Mouse (Mus musculus) liver, embryonic 15.5 days (tissue): ENCODE data around the gene Vezf1. TPM values are rescaled to one million over a fixed set of nuclear protein-coding genes. Genes with fewer than 3 reads are reported as not detected.
A peak's percentile ranks its signal among the peaks of the same experiment; 100 is the strongest.

ENCODE experiments used
- ATAC-seq: fragments of 200-750 bp; cut with Nextera tagmentation; 2 replicates; pipeline ENCODE4 v1.8.0; 2017; ENCODE audit warnings: moderate number of reproducible peaks, mild to moderate bottlenecking, moderate library complexity; ENCODE audit not compliant: insufficient read depth
- H3K27ac ChIP-seq: fragments of 300-500 bp; sonication (generic); replicated peaks from 2 replicates; pipeline ENCODE4 v1.5.1; 2015; ENCODE audit warnings: mild to moderate bottlenecking, inconsistent platforms
- H3K27me3 ChIP-seq: fragments of 300-500 bp; sonication (generic); 2 replicates; pipeline ENCODE4 v1.6.1; 2015; ENCODE audit warnings: mild to moderate bottlenecking, inconsistent platforms
- H3K36me3 ChIP-seq: fragments of 300-500 bp; sonication (generic); replicated peaks from 2 replicates; pipeline ENCODE4 v1.6.1; 2015; ENCODE audit warnings: moderate library complexity, mild to moderate bottlenecking, inconsistent platforms
- H3K4me1 ChIP-seq: fragments of 300-500 bp; sonication (generic); replicated peaks from 2 replicates; pipeline ENCODE4 v1.6.1; 2015; ENCODE audit warnings: inconsistent platforms
- H3K4me2 ChIP-seq: fragments of 300-500 bp; sonication (generic); 2 replicates; pipeline ENCODE4 v1.6.1; 2015; ENCODE audit warnings: moderate library complexity, mild to moderate bottlenecking, inconsistent platforms
- H3K4me3 ChIP-seq: fragments of 300-500 bp; sonication (generic); replicated peaks from 2 replicates; pipeline ENCODE4 v1.5.1; 2015; ENCODE audit warnings: mild to moderate bottlenecking, inconsistent platforms
- H3K9ac ChIP-seq: fragments of 300-500 bp; sonication (generic); 2 replicates; pipeline ENCODE4 v1.6.1; 2015; ENCODE audit warnings: moderate library complexity, mild to moderate bottlenecking, inconsistent platforms
- H3K9me3 ChIP-seq: fragments of 300-500 bp; sonication (generic); replicated peaks from 2 replicates; pipeline ENCODE4 v1.6.1; 2016; ENCODE audit warnings: inconsistent platforms
- WGBS: fragments of 180-500 bp; shearing (Covaris S2); methylation state at CpG from one replicate; pipeline ENCODE4 v1.1.7; 2015; ENCODE audit warnings: mixed read lengths; ENCODE audit not compliant: insufficient replicate concordance; 5-methylcytosine and 5-hydroxymethylcytosine counted together
- polyA plus RNA-seq: library from polyadenylated mRNA; unstranded; fragments of >200 nt; fragmentation: Nextera tagmentation; extraction: Ambion mirVana; gene quantifications from 2 replicates; pipeline ENCODE4 v1.2.1, GENCODE M21; 2015

Gene Vezf1
- polyA plus RNA-seq, 1 experiment from 2014 or later = 8.3 TPM

DNA sequence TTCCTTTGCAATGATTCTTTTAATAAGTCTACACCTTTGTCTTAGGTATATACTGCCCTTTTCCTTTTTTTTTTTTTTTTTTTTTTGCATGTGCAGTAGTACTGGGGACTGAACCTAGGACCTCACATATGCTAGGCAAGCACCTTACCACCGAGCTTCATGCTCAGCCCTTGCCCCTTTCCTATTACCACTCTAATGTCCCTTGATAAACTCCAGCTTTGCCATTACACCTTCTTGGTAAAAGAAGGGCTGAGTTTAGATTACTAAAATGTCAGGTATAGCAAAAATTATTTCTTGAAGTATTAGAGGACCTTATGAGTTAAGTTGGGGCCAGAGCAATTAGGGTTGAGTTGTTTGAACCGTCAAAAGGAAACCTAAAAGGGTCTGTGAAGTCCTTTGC is 12.3 kb upstream of the Vezf1 start:
- no peak overlapping the region for H3K4me3 ChIP-seq
- no peak for ATAC-seq
- peaks cover 42% of the 10 kb centered on the region for H3K36me3 ChIP-seq
- H3K9me3 ChIP-seq = no peaks in the 10 kb centered on the region
- 82% methylated on average over 2 of the region's 2 CpGs for WGBS
- no peak overlapping the region for H3K9ac ChIP-seq
- H3K4me2 ChIP-seq = no peak overlapping the region
- H3K27ac ChIP-seq = no peak overlapping the region
- no peaks in the 10 kb centered on the region for H3K27me3 ChIP-seq
- H3K4me1 ChIP-seq = peaks cover 16% of the 10 kb centered on the region

DNA sequence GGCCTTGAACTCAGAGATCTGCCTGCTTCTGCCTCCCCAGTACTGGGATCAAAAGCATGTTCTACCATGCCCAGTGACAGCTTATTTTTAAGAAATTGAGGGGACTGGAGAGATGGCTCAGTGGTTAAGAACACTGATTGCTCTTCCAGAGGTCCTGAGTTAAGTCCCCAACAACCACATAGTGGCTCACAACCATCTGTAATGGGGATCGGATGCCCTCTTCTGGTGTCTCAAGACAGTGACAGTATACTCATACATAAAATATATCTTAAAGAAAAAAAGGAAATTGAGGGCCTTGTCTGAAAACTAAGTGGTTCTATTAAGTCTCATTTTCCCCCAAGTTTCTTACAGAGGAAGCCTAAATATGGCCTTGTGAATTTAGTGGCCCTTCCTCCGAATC is 10.3 kb upstream of the Vezf1 start:
- Histone ChIP-seq H3K27ac (no peak overlapping the region), H3K4me1 (peaks cover 7% of the 10 kb centered on the region; the same call in 1 of the 2 replicates), H3K36me3 (peaks cover 27% of the 10 kb centered on the region), H3K27me3 (no peaks in the 10 kb centered on the region), H3K4me2 (no peak overlapping the region), H3K9ac (no peak overlapping the region), H3K9me3 (no peaks in the 10 kb centered on the region), H3K4me3 (no peak overlapping the region)
- WGBS = 69% methylated on average over 2 of the region's 2 CpGs
- no peak for ATAC-seq

DNA sequence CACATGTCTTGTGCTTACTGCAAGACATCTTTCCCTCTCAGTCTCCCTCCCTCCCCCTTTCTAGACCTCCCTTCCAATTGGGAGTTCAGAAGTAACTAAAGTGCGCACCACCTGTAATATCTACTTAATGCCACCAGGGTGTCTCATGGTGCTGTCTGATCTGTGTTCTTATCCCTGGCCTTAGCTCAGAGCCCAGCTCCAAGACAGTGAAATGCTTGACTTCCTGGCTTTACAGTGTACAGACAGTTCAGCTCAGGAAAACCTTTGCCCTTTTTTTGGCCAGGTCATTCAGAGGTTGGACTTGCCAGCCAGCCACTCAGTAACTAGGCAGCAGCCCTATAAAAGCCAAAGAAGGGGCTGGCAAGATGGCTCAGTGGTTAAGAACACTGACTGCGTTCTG is 8.9 kb upstream of the Vezf1 start:
- H3K9me3 ChIP-seq = no peaks in the 10 kb centered on the region

DNA sequence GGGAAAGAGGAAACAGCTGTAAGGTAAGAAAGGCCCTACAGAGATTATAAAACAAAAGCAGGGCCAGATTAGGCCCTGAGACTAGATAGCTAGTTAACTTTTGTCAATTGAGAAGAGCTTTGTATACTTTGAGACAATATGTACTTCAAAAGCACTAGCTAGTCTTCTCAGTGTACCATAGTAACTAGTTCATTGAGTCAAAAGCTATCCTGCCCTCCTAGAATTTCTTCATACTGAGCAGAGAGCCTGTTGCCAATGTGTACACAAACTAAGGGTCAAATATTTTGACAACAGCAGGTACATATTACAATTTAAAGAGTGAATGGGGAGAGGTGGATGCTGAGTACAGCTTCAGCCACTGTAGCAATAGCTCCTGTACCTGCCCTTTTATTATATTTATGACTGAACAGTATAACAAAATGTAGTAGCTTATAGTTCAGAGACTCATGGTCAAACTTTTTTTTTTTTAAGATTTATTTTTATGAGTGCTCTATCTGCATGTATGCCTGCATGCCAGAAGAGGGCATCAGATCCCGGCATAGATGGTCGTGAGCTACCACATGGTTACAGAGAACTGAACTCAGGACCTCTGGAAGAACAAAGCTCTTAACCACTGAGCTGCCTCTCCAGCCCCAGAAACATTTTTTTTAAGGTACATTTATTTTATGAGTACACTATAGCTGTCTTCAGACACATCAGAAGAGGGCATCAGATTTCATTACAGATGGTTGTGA is 6.0 kb upstream of the Vezf1 start:
- ATAC-seq = no peak
- 72% methylated on average over 2 of the region's 2 CpGs for WGBS

More for the DNA sequence above, 8.9 kb upstream of the Vezf1 start:
- H3K9ac ChIP-seq = no peak overlapping the region
- H3K4me3 ChIP-seq = no peak overlapping the region
- H3K4me2 ChIP-seq = no peak overlapping the region
- 44% methylated on average over 2 of the region's 2 CpGs for WGBS
- ATAC-seq = peak; percentile 47; the same call in 1 of the 2 replicates
- H3K27me3 ChIP-seq = no peaks in the 10 kb centered on the region
- H3K27ac ChIP-seq = no peak overlapping the region
- H3K4me1 ChIP-seq = 0 out of 2 replicates have a peak, but pooled peaks cover 7% of the 10 kb centered on the region
- peaks cover 18% of the 10 kb centered on the region for H3K36me3 ChIP-seq

DNA sequence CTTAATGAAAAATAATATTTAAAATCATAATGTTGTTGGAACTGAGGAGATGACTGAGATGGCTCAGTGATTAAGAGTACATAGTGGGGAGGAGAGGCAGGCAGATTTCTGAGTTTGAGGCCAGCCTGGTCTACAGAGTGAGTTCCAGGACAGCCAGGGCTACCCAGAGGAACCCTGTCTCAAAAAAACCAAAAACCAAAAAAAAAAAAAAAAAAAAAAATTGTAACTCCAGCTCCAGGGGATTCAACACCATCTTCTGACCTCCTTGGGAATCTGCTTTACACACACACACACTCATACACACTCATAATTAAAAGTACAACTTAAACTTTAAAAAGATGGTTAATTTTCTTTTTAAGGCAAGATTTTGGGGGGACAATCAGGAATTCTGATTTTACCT is 2.3 kb upstream of the Vezf1 start:
- ATAC-seq = no peak
- Histone ChIP-seq H3K4me3 (no peak overlapping the region), H3K27ac (no peak overlapping the region), H3K4me1 (peaks cover 24% of the 10 kb centered on the region), H3K27me3 (no peaks in the 10 kb centered on the region), H3K36me3 (no peaks in the 10 kb centered on the region), H3K4me2 (no peak overlapping the region), H3K9me3 (no peaks in the 10 kb centered on the region), H3K9ac (no peak overlapping the region)

More for the DNA sequence above, 6.0 kb upstream of the Vezf1 start:
- Histone ChIP-seq H3K4me2 (no peak overlapping the region), H3K9me3 (no peaks in the 10 kb centered on the region), H3K9ac (no peak overlapping the region), H3K4me3 (no peak overlapping the region), H3K27me3 (no peaks in the 10 kb centered on the region), H3K36me3 (no peaks in the 10 kb centered on the region), H3K4me1 (peaks cover 3% of the 10 kb centered on the region), H3K27ac (no peak overlapping the region)

DNA sequence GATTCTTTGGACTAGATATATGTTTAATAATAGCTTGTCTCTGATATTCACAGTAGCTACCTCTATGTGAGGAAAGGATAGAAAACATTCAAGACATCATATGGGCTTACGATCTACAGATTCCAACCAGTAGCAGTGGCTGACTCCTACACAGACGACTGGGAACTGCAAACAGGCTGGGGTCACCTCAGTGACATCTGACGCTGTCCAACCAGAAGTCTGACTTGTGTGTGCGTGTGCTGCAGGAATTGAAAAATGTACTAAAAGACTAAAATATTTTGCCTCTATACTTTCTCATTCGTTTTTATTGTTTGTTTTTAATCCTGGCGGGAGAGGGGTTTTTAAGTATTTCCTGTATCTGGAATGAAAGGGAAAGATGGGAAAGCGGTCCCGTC is 891 bp upstream of the Vezf1 start:
- H3K9ac ChIP-seq = peak overlapping the region; percentile 91
- peak overlapping the region; percentile 94 for H3K27ac ChIP-seq
- H3K4me3 ChIP-seq = peak overlapping the region; percentile 96
- ATAC-seq = no peak
- WGBS = 10% methylated on average over 8 of the region's 8 CpGs
- H3K27me3 ChIP-seq = no peaks in the 10 kb centered on the region
- H3K4me2 ChIP-seq = peak overlapping the region; percentile 97
- H3K4me1 ChIP-seq = peaks cover 38% of the 10 kb centered on the region
- H3K9me3 ChIP-seq = no peaks in the 10 kb centered on the region
- H3K36me3 ChIP-seq = no peaks in the 10 kb centered on the region

DNA sequence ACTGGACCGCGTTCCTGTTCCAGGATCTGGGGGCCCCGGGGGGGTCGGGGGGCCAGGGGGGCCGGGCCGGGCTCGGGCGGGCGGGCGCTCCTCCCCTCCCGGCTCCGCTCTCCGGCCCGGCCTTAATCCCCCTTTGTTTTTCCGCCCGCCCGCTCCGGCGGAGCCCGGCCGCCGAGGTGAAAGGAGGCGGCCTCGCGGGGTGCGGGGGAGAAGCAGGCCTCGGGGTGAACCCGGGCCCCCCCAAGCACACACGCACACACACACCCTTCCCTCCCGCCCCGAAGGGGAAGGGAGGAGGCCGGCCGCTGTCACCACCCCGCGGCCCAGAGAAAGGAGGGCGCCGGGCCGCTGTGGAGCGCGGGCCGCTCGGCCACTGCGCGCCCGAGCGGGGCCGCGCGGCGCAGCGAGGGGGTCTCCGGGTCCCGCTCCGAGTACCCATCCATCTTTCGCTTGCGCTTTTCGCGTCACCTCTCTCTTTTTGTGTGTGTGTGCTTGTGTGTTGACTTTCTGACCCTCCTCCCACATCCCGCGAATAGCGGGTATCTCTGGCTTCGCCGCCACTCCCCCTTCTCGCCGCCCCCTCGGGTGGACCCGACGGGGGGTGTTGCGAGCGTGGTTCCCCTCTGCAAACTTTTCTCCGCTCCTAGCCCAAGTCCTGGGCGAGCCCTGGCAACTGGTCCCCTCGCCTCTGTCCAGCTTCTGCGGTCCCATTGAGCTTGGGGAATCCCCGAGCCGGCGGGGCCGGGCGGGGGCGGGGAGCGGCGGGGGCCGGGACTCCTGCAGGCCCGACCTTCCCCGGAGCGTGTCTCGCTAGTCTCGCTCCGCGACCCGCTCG is 549 bp downstream of the Vezf1 start:
- under 1% methylated on average over 79 of the region's 92 CpGs for WGBS
- Histone ChIP-seq H3K27me3 (no peaks in the 10 kb centered on the region), H3K4me1 (peaks cover 38% of the 10 kb centered on the region), H3K9ac (peak overlapping the region; percentile 91), H3K4me3 (peak overlapping the region; percentile 96), H3K36me3 (peaks cover 7% of the 10 kb centered on the region), H3K27ac (peak overlapping the region; percentile 94), H3K4me2 (peak overlapping the region; percentile 97), H3K9me3 (no peaks in the 10 kb centered on the region)
- peak; percentile 79 for ATAC-seq

DNA sequence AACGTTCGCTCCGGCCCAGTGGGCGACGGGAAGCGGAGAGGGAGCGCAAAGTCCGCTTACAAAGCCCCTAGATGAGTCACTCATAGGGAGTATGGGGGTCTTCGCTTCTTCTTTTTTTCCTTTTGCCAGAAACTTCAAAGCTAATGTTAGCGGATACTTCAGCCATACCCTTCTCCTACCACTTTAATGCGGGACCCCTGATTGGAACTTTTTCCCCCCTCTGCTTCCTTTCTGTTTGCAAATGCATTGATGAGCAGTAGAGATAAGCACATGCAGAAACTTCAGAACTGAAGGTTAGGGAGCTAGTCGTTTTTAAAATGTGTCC is 1.1 kb downstream of the Vezf1 start:
- Histone ChIP-seq H3K9ac (peak overlapping the region; percentile 91), H3K4me3 (peak overlapping the region; percentile 96), H3K27ac (peak overlapping the region; percentile 94), H3K27me3 (no peaks in the 10 kb centered on the region), H3K4me1 (peaks cover 38% of the 10 kb centered on the region), H3K9me3 (no peaks in the 10 kb centered on the region), H3K36me3 (peaks cover 13% of the 10 kb centered on the region), H3K4me2 (peak overlapping the region; percentile 97)
- WGBS = under 1% methylated on average over 12 of the region's 12 CpGs
- ATAC-seq = no peak

DNA sequence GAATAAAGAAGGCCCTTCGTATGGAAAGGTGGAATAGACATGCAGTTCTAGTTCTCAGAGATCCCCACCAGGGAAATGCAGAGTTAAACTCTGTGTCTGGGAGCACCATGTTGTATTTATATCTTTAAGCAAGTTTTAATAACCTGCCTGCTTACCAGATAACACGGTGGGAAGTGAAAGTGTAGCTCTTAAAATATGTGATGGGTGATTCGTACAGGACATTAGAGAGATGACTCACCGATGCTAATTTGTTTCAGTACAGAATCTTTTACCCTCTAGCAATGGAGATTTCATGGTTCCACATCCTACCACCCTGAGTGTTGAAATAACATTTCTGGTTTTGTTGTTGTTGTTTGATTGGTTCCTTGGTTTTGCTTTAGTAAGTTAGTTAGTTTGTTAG is 2.3 kb downstream of the Vezf1 start:
- Histone ChIP-seq H3K27me3 (no peaks in the 10 kb centered on the region), H3K4me2 (peak overlapping the region; percentile 97), H3K4me1 (peaks cover 42% of the 10 kb centered on the region), H3K36me3 (peaks cover 22% of the 10 kb centered on the region), H3K9me3 (no peaks in the 10 kb centered on the region), H3K27ac (no peak overlapping the region), H3K4me3 (peak overlapping the region; percentile 96; the same call in 1 of the 2 replicates), H3K9ac (no peak overlapping the region; the same call in 1 of the 2 replicates)
- 48% methylated on average over 4 of the region's 4 CpGs for WGBS
- ATAC-seq = no peak

DNA sequence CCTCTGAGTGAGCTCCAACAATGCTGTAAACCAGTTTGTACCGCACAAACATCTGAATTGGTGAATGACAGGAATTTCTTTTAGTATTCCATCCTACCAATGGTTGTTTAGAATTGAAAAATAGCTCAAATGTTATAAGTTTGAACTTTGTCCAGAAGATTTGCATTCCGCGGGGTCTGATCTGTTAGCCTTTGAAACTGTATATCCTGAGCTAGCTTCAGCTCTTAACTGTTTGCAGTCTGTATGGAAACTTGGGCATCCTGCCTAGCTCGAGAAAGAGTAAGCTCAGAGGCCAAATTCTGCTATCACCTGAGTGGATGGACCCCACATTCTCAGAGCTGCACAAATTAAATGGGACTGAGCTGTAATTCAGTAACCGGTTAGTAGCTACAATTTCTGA is 3.0 kb downstream of the Vezf1 start:
- no peak for ATAC-seq
- H3K4me2 ChIP-seq = 0 out of 2 replicates have a peak overlapping the region, but pooled peaks have one; percentile 97
- H3K4me1 ChIP-seq = peaks cover 42% of the 10 kb centered on the region
- H3K27me3 ChIP-seq = no peaks in the 10 kb centered on the region
- no peaks in the 10 kb centered on the region for H3K9me3 ChIP-seq
- H3K27ac ChIP-seq = no peak overlapping the region
- WGBS = 71% methylated on average over 5 of the region's 5 CpGs
- peaks cover 29% of the 10 kb centered on the region for H3K36me3 ChIP-seq
- no peak overlapping the region for H3K4me3 ChIP-seq
- H3K9ac ChIP-seq = no peak overlapping the region

DNA sequence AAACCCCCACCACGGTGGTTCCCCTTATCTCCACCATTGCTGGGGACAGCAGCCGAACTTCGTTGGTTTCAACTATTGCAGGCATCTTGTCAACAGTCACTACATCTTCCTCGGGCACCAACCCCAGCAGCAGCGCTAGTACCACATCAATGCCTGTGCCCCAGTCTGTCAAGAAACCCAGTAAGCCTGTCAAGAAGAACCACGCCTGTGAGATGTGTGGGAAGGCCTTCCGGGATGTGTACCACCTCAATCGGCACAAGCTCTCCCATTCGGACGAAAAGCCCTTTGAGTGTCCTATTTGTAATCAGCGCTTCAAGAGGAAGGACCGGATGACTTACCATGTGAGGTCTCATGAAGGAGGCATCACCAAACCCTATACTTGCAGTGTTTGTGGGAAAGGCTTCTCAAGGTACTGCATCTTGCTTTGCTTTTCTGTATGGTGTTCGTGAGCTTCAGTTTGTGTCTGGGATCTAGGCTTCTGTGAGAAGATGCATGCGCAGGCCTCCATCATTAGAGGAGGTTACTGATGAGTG is 5.3 kb downstream of the Vezf1 start:
- peaks cover 50% of the 10 kb centered on the region for H3K36me3 ChIP-seq
- H3K27ac ChIP-seq = no peak overlapping the region
- no peaks in the 10 kb centered on the region for H3K9me3 ChIP-seq
- no peaks in the 10 kb centered on the region for H3K27me3 ChIP-seq
- peaks cover 36% of the 10 kb centered on the region for H3K4me1 ChIP-seq
- no peak overlapping the region for H3K4me2 ChIP-seq
- no peak overlapping the region for H3K4me3 ChIP-seq
- H3K9ac ChIP-seq = no peak overlapping the region
- 62% methylated on average over 14 of the region's 14 CpGs for WGBS
- no peak for ATAC-seq
